Mouse (Mus musculus) forebrain, embryonic 10.5 days (tissue): ENCODE data around the gene AI661453. TPM values are rescaled to one million over a fixed set of nuclear protein-coding genes. Genes with fewer than 3 reads are reported as not detected.
A peak's percentile ranks its signal among the peaks of the same experiment; 100 is the strongest.
"Not testable (repeated sequence)": the region's sequence is repeated elsewhere in the genome, so short reads cannot be mapped to it uniquely, and the experiment has no call there.

ENCODE experiments used
- DNase-seq: peaks from one replicate; pipeline ENCODE4 v3.0.0-alpha.2; 2017; ENCODE audit warnings: low spot score; ENCODE audit errors: extremely low spot score
- H3K27ac ChIP-seq: fragments of 300-500 bp; sonication (generic); 2 replicates; pipeline ENCODE4 v1.5.1; 2016; ENCODE audit warnings: mild to moderate bottlenecking
- H3K27me3 ChIP-seq: fragments of 300-500 bp; sonication (generic); 2 replicates; pipeline ENCODE4 v1.6.1; 2016; ENCODE audit warnings: mild to moderate bottlenecking; ENCODE audit not compliant: poor library complexity, severe bottlenecking
- H3K36me3 ChIP-seq: fragments of 300-500 bp; sonication (generic); replicated peaks from 2 replicates; pipeline ENCODE4 v1.6.1; 2016; ENCODE audit warnings: mild to moderate bottlenecking, moderate library complexity
- H3K4me1 ChIP-seq: fragments of 300-500 bp; sonication (generic); 2 replicates; pipeline ENCODE4 v1.6.1; 2016
- H3K4me3 ChIP-seq: fragments of 300-500 bp; sonication (generic); 2 replicates; pipeline ENCODE4 v1.5.1; 2016; ENCODE audit warnings: mild to moderate bottlenecking, moderate library complexity
- H3K9me3 ChIP-seq: fragments of 300-500 bp; sonication (generic); 2 replicates; pipeline ENCODE4 v1.6.1; 2016; ENCODE audit warnings: mild to moderate bottlenecking, moderate library complexity
- WGBS: fragments of 180-500 bp; shearing (Covaris S2); methylation state at CpG from one replicate; pipeline ENCODE4 v1.1.7; 2016; 5-methylcytosine and 5-hydroxymethylcytosine counted together
- polyA plus RNA-seq: library from polyadenylated mRNA; unstranded; fragments of >200 nt; fragmentation: Nextera tagmentation; extraction: Ambion mirVana; gene quantifications from 2 replicates; pipeline ENCODE4 v1.2.1, GENCODE M21; 2016

The AI661453 gene
- polyA plus RNA-seq, 1 experiment from 2014 or later = 0.22 TPM

GRCm38 (mm10) chr17:47494132-47494531 lies 57.7 kb downstream of the AI661453 start:
- no peak overlapping the region for H3K27ac ChIP-seq
- H3K4me3 ChIP-seq = no peak overlapping the region
- 92% methylated on average over 11 of the region's 11 CpGs for WGBS
- no peak for DNase-seq
- H3K36me3 ChIP-seq = peaks cover 94% of the 10 kb centered on the region
- no peaks in the 10 kb centered on the region for H3K27me3 ChIP-seq
- no peaks in the 10 kb centered on the region for H3K4me1 ChIP-seq
- H3K9me3 ChIP-seq = no peaks in the 10 kb centered on the region

DNA sequence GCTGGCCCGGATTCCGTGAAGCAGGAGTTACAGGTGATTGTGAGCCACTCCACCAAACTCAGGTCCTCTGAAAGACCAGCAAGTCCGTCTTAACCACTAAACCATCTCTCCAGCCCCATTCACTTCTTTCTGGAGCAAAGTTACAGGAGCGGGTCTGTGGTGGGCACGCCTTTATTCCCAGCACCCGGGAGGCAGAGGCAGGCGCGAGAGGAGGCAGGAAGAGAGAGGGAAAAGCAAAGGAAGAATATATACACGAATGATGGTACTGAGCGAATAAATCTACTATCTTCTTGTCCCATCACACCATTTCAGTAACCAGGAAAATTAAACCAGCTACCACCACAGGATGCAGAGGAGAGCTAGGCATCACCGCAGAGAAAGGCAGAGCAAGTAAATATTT lies 65.1 kb downstream of the AI661453 start:
- Histone ChIP-seq H3K36me3 (peaks cover 37% of the 10 kb centered on the region), H3K27ac (peak overlapping the region; percentile 96; the same call in 1 of the 2 replicates), H3K27me3 (peaks cover 5% of the 10 kb centered on the region; the same call in 1 of the 2 replicates), H3K9me3 (no peaks in the 10 kb centered on the region), H3K4me1 (peaks cover 37% of the 10 kb centered on the region), H3K4me3 (peak overlapping the region; percentile 79)
- DNase-seq = no peak
- 7% methylated on average over 11 of the region's 11 CpGs for WGBS

DNA sequence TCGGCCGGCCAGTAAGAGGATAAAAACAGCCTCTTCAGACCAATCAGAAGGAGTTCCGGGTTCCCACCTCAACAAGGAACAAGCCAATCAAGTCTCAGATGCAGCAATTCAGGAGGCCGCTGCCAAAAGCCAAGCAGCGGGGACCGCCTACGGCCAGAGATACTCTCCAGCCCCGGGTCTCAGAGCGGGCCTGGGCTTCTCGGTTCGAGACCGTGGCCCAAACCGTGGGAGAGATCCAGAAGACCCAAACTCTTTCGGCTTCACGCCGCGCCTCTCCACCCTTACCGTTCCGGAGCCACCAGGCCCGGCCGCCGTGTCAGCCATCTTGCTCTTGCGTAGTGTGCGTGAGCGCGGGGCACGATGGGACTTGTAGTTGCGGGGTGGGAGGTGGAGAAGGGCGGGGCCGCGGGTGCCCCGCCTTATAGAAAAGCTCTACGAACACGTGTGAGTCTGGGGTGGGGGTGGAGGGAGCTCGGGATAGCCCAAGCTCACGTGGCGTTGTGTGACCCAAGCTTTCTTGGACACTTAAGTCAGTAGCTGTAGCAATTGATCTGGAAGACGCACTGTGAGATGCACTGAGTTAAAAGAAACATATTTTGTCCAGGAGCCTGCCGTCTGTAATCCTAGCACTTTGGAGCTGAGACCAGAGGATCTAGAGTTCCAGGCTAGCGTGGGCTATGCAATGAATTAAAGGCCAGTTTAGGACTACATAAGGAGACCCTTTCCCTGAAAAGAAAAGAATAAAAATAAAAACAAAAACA lies 65.7 kb downstream of the AI661453 start, which contains the start of gene Taf8:
TSS of gene Taf8 (minus strand) at position 347 of the 761 bp plus-strand sequence.
- Histone ChIP-seq H3K9me3 (no peaks in the 10 kb centered on the region), H3K4me1 (peaks cover 37% of the 10 kb centered on the region), H3K27ac (peak within 1 kb of the TSS; percentile 96), H3K36me3 (peaks cover 32% of the 10 kb centered on the region), H3K4me3 (peak within 1 kb of the TSS; percentile 79), H3K27me3 (peaks cover 5% of the 10 kb centered on the region; the same call in 1 of the 2 replicates)
- DNase-seq = peak; percentile 98
- WGBS = 3% methylated on average over 40 of the region's 40 CpGs

- Histone ChIP-seq H3K4me3 (peak overlapping the region; percentile 79), H3K36me3 (peaks cover 27% of the 10 kb centered on the region), H3K27ac (0 out of 2 replicates have a peak overlapping the region, but pooled peaks have one; percentile 96), H3K4me1 (peaks cover 37% of the 10 kb centered on the region)
- WGBS = 84% methylated on average over 6 of the region's 6 CpGs
- H3K9me3 ChIP-seq, H3K27me3 ChIP-seq, DNase-seq: not testable (repeated sequence)
Observed at GRCm38 (mm10) chr17:47502707-47503045, 66.3 kb downstream of the AI661453 start.

DNA sequence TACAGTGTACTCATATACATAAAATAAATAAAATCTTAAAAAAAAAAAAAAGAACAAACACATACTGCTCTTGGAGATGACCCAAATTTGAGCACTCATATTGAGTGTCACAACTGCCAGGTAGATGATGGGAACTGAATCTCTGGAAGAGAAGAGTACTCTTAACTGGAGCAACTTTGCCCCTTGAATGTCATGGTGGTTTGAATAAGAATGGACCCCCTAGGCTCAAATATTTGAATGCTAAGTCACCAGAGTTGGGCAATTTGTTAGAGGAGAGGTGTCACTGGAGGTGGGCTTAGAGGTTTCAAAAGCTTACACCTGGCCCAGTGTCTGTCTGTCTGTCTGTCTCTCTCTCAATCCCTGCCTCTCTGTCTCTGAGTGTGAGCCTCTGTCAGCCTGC lies 67.3 kb downstream of the AI661453 start:
- no peak for DNase-seq
- Histone ChIP-seq H3K4me1 (peaks cover 42% of the 10 kb centered on the region), H3K27me3 (peaks cover 5% of the 10 kb centered on the region; the same call in 1 of the 2 replicates), H3K36me3 (peaks cover 19% of the 10 kb centered on the region), H3K27ac (no peak overlapping the region), H3K9me3 (no peaks in the 10 kb centered on the region), H3K4me3 (no peak overlapping the region)

GRCm38 (mm10) chr17:47504228-47504627 lies 67.8 kb downstream of the AI661453 start:
- no peak for DNase-seq
- Histone ChIP-seq H3K36me3 (peaks cover 14% of the 10 kb centered on the region), H3K4me3 (peak overlapping the region; percentile 53), H3K9me3 (no peaks in the 10 kb centered on the region), H3K4me1 (peaks cover 45% of the 10 kb centered on the region), H3K27ac (peak overlapping the region; percentile 84), H3K27me3 (peaks cover 5% of the 10 kb centered on the region; the same call in 1 of the 2 replicates)
- 77% methylated on average over 5 of the region's 5 CpGs for WGBS

DNA sequence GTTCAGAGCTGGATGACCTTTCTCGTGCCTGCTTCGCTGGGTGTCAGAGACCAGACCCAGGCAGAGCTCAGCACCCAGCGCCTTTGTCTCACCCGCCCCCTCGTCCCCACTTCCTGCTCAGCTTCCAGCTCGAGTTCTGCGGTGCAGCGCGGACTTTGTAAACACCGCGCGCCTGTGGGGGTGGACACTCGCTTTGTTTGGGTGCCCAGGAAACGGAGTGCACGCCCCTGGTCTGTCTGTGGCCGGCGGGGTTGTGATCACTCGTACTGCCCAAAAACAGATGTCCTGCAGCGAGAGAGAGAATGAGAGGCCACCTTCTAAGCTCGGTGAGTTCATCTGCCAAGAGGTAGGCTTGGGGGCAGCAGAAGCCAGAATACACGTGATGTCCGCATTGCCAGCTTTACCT lies 68.5 kb downstream of the AI661453 start, which contains the start of gene Ccnd3:
TSS of gene Ccnd3 (plus strand) at position 111 of the 406 bp plus-strand sequence.
- H3K36me3 ChIP-seq = peaks cover 9% of the 10 kb centered on the region

DNA sequence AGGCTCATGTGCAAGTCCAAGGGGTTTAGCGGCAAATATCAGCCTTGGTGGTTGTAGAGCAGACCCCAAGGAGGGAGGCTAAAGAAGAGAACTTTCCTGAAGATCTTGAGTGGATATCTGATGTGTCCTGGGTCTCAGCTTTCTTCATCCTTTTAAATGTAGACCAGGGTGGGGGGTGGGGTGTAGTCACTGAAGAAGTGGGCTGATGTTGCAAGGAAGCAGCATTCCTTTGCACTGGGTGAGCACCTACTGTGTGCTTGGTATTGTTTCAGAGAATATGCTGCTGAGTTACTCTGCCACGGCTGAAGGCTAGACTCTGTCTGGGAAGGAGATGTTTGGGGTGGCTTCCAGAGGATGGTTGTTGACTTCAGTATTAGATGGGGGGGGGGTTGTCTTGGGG lies 69.2 kb downstream of the AI661453 start:
- peaks cover 3% of the 10 kb centered on the region for H3K36me3 ChIP-seq
- peaks cover 5% of the 10 kb centered on the region; the same call in 1 of the 2 replicates for H3K27me3 ChIP-seq
- 67% methylated on average over 2 of the region's 2 CpGs for WGBS
- peak overlapping the region; percentile 53 for H3K4me3 ChIP-seq
- H3K27ac ChIP-seq = peak overlapping the region; percentile 84; the same call in 1 of the 2 replicates
- no peaks in the 10 kb centered on the region for H3K9me3 ChIP-seq
- no peak for DNase-seq
- H3K4me1 ChIP-seq = peaks cover 52% of the 10 kb centered on the region

More for the DNA sequence above, 68.5 kb downstream of the AI661453 start, which contains the start of gene Ccnd3:
- peak within 1 kb of the TSS; percentile 53 for H3K4me3 ChIP-seq
- H3K9me3 ChIP-seq = no peaks in the 10 kb centered on the region
- WGBS = 3% methylated on average over 22 of the region's 22 CpGs
- DNase-seq = no peak
- peak within 1 kb of the TSS; percentile 84 for H3K27ac ChIP-seq
- peaks cover 5% of the 10 kb centered on the region; the same call in 1 of the 2 replicates for H3K27me3 ChIP-seq
- peaks cover 51% of the 10 kb centered on the region for H3K4me1 ChIP-seq

GRCm38 (mm10) chr17:47506042-47506441 lies 69.6 kb downstream of the AI661453 start:
- WGBS = 84% methylated on average over 1 of the region's 1 CpGs
- DNase-seq = no peak

GRCm38 (mm10) chr17:47506697-47507096 lies 70.3 kb downstream of the AI661453 start:
- Histone ChIP-seq H3K4me3 (no peak overlapping the region), H3K27ac (no peak overlapping the region), H3K9me3 (no peaks in the 10 kb centered on the region), H3K36me3 (no peaks in the 10 kb centered on the region), H3K27me3 (peaks cover 5% of the 10 kb centered on the region; the same call in 1 of the 2 replicates), H3K4me1 (peaks cover 54% of the 10 kb centered on the region)
- DNase-seq = no peak
- 91% methylated on average over 4 of the region's 4 CpGs for WGBS

More at GRCm38 (mm10) chr17:47506042-47506441, 69.6 kb downstream of the AI661453 start:
- Histone ChIP-seq H3K27me3 (peaks cover 5% of the 10 kb centered on the region; the same call in 1 of the 2 replicates), H3K9me3 (no peaks in the 10 kb centered on the region), H3K27ac (no peak overlapping the region), H3K4me1 (peaks cover 53% of the 10 kb centered on the region), H3K4me3 (no peak overlapping the region), H3K36me3 (no peaks in the 10 kb centered on the region)

DNA sequence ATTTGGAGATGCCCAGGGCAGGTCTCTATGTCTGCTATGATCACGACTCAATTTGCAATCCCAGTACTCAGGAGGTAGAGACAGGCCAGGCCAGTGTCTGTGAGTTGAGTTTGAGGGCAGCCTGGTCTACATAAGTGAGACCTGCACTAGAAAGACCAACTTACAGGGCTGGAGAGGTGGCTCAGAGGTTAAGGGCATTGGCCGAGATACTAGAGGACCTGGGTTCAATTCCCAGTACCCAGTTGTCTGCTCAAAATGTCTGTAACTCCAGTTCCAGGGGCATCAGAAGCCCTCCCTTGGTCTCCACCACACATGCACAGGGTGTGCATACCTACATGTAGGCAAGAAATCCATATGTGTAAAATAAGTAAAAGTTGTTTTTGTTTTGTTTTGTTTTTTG lies 71.1 kb downstream of the AI661453 start:
- Histone ChIP-seq H3K27ac (no peak overlapping the region), H3K36me3 (no peaks in the 10 kb centered on the region), H3K27me3 (peaks cover 5% of the 10 kb centered on the region; the same call in 1 of the 2 replicates), H3K4me1 (peaks cover 54% of the 10 kb centered on the region), H3K4me3 (no peak overlapping the region), H3K9me3 (no peaks in the 10 kb centered on the region)
- 84% methylated on average over 2 of the region's 2 CpGs for WGBS
- no peak for DNase-seq

DNA sequence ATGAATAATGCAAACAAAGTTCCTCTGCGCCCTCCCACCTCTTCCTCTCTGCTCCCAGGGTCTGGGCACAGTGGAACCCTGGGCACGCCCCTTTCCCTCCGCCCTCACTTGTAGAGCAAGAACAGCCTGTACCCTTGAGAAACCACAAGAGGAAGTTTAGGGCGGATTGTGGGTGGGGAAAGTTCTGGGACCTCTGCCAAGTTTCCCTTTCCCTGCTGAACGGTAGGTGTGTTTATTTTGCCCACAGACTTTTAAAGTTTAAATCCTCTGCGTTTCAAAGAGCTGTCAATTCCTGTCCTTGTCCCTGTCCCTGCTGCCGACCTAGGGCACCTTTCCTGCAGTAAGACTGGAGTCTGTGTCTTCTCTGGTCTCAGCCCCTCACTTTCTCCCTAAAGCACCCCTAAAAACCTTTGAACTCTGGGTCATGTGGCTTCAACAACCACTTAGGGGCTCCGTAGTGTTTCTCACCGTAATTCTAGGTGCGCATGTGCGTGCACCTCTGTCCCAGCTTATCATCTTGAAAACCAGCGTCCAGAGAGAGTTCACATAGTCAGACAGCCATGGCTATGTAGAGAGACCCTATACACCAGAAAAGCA lies 71.7 kb downstream of the AI661453 start:
- no peak for DNase-seq
- H3K4me1 ChIP-seq = peaks cover 55% of the 10 kb centered on the region
- H3K27me3 ChIP-seq = peaks cover 5% of the 10 kb centered on the region; the same call in 1 of the 2 replicates
- 73% methylated on average over 12 of the region's 12 CpGs for WGBS
- H3K9me3 ChIP-seq = no peaks in the 10 kb centered on the region
- H3K36me3 ChIP-seq = no peaks in the 10 kb centered on the region
- H3K27ac ChIP-seq = no peak overlapping the region
- H3K4me3 ChIP-seq = no peak overlapping the region
